Mouse (Mus musculus): ENCODE measurements around the gene Lyg2.

Lyg2 gene

DNA sequence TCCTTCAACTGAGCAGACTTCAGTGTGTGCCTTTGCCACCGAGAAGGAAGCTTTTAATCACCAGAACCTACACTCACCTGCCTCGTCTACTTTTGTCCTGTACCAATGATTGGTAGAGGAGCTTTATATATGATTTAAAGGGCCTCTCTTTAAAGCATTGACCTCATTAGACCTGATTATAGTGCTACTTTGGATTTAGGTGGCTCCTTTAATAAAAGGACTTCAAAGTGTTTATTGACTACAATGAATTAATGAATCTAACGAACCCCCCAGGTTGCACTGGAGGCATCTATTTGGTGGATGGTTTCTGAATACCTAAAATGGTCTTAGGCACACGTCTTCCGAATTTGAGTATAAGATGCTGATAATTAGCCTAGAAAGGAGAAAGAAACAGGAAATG, at the start of gene Lyg2:
Lyg2 (minus strand) TSS at position 101 of the 400 bp plus-strand sequence.
- DNase-seq (ENCODE audit: low read depth, low spot score), result no peak

DNA sequence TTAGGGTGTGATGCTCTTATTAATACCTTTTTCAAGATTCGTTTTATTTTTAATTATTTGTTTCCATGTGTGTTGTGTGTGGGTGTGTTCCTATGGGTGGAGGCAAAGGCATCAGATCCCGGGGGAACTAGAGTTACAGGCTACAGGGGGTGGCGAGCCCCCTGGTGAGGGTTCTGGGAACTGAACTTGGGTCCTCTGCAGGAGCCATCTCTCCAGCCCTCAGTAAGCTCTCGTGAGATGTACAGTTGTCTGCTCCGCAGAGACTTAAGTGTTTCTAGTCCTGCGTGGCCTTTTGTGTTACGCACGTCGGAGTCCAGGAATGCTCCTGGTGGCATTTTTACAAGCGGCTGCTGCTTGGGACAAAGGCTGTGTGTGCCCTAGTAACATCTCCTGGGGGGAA, 49.3 kb upstream of the Lyg2 start:
- DNase-seq (ENCODE audit: low read depth, low spot score), result no peak

DNA sequence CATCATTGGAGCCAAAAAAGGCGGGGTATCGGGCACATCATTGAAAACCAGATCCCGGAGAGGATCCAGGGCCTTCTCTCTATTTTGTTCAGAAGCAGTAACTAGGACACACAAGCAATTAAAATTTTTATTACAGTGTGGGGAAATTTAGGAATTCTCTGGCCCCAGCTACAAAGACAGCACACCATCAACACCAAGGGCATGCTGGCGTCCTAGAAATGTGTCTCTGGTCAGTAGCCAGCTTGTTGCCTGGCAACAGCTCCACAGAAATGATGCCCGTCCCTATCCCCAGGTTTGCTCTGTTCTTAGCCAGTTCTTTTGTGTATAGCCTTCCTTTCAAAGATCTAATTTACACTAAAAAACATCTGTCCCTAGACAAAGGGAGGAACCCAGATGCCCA, 43.2 kb upstream of the Lyg2 start:
- no peak for DNase-seq (ENCODE audit: low read depth, low spot score)

DNA sequence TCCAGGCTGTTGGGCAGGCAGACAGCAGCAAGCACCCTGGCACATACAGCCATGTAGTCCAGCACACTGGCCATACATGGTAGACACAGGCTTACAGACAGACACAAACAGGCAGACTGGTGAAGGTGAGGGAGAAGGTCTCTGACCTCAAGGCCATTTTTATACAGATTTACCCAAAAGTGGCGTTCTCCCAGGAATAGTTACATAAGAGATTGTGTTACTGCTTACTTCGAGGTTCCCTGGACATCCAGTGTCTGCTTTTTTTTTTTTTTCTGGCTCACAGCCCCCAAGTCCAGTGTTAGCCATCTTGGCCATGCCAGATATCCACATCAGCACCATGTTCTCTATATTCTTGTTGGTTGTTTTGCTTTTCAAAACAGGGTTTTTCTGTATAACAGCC, 42.2 kb upstream of the Lyg2 start:
- no peak for DNase-seq (ENCODE audit: low read depth, low spot score)

DNA sequence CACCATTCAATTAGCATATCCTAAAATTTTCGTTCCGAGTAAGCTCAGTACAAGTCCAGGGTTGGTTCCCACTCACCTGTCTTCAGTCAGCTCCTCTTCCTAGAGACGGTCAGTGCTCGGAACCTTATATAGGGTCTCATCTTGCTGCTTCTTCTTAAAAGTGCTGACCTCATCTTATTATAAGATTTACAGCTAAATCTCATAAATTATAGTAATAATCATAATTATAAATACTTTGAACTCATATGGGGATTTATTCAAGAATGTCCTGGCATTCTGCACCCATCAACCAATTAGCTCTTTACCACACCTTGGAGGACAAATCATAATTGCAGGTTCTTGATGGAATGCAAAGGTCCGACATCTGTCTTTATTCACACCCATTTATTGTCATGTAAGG, 41.4 kb upstream of the Lyg2 start, which contains the start of gene Lyg1:
Lyg1 (minus strand) TSS at position 101 of the 400 bp plus-strand sequence.
- no peak for DNase-seq (ENCODE audit: low read depth, low spot score)

DNA sequence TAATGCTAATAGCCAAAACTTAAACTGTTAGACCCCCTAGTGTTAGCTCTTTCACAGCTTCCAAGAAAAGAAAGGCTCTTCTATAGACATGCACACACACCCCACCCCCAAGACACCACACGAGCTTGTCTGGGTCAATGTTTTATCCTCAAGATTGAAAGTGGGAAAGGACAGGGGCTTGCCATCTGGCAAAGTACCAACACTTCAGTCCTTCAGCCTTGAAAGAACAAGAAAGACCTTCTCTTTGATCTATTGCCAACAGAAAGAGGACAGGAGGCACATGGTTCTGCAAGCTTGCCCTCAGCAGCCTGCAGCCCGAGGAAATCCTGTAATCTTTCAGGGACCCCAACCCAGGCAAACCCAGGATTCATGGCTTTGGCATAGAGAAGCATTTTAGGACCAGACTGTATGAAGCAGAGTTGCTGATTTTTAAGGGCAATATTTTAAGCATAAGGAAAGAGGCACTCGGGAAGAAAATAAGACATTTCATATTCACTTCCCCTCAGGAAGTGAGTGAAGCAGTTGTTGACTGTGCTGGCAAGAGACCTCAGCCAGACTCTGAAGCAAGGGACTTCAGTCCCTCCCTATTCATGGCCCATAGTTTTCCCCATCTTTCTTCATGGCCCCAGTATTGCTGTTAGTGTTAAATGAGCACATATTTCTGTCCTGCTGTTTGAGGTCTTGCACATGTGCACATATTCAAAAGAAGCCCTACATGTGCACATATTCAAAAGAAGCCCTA, 40.6 kb upstream of the Lyg2 start:
- DNase-seq (ENCODE audit: low read depth, low spot score), result no peak

DNA sequence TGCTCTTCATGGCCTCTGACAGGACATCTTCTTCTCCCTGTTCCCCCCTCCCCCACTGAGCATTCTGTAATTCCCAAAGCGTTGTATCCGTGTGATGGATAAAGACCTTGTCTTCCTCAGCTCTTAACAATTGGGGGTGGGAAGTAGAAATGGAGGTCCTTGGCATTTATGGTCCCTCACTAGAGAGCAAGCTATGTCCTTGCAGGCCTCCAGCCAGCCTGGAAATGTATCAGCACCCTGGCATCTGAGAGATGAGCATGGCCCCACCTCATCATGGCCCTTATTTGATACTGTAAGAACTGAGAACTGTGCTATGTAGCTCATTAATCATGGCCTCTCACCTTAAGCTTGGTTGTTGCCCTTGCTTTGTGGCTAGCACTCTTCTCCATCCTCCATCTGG, 39.0 kb upstream of the Lyg2 start:
- DNase-seq (ENCODE audit: low read depth, low spot score), result no peak

DNA sequence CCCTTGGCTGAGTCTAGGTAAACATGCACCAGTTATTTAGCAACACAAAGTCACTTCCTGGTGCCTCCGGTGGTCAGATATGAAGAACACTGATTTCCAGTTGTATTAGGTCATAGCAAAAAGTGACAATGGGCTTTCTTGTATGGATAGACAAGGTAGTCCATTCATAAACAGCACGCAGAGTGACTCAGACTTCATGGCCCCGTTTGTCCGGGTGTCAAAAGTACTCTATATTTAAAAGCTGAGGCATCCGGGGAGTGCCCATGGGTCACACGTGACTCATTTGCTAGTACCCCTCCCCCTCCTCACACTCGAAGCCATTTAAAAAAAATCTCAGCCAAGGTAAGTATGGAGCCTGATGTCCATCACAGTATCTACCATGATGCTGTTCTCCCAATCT, 38.5 kb upstream of the Lyg2 start:
- DNase-seq (ENCODE audit: low read depth, low spot score), result no peak

DNA sequence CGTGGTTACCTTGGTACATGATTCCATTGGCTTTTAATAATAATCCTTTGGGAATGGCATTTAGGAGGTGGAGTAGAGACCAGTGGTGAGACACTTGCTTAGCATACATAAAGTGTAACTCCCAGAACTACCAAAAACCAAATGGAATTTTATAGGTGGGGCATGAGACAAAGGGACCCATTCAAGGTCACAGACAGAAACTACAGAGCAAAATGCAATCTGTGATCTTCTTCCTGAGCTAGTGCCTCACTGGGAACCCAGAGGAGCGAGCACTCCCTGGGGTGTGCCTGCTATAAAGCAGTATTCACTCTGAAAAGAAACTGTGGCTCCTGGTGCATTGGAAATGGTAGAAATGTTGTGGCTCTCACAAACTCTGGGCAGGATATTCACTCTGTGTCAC, 32.6 kb upstream of the Lyg2 start:
- no peak for DNase-seq (ENCODE audit: low read depth, low spot score)

DNA sequence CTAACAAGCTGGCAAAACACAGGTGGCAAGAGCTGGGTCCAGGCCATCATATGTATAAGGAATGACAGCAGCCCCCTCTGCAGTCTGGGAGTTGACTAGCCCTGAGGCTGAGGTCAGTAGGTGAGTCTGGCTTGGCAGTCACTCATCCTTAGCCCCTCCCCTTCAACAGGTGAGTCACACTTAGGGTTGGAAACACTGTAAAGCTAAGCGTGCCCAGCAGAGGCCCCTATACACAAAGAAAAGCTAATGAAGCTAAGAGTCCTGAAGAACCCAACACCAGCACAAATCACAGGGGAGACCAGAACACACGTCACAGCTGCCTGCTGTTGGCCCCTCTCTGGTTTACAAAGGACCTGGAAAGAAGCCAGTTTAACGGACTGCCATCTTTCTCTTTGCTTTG, 15.5 kb upstream of the Lyg2 start:
- DNase-seq (ENCODE audit: low read depth, low spot score), result peak; percentile 8

DNA sequence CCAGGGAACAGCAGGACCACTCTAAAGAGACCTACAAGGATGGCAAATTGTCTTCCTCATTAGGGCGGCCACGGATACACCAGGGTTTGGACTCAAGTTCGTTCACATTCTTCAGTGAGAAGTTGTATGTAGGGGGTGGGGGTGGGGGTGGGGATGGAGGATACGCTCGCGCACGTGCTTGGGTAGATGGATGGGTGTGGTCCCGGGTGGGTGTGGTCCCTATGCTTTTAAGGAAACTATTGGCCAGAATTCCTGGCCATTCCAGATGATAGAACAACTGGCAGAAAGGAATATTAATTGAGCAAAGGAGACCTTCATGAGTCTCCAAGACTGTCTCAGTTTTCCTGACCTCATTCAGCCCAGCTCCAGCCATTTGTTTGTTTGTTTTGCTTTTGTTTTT, 9.7 kb upstream of the Lyg2 start:
- no peak for DNase-seq (ENCODE audit: low read depth, low spot score)

DNA sequence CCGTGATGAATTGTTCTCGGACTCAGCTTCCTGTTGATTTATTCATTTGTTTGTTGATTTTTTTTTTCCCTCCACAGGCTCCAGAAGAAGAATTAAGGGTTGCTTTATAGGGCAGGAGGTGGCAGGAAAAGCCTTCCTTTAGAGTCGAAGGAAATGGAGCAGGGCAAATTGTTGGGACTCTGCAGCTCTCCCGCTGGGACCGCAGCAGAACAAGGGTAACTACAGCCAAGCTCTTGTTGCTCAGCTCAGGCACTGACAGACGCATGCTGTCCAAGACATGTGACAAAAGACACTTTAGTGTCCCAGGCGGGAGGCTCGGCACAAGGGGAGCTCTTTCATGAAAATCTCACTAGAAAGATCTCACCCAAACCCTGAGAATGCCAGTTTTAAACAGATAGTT, 6.2 kb upstream of the Lyg2 start:
- DNase-seq (ENCODE audit: low read depth, low spot score), result no peak

DNA sequence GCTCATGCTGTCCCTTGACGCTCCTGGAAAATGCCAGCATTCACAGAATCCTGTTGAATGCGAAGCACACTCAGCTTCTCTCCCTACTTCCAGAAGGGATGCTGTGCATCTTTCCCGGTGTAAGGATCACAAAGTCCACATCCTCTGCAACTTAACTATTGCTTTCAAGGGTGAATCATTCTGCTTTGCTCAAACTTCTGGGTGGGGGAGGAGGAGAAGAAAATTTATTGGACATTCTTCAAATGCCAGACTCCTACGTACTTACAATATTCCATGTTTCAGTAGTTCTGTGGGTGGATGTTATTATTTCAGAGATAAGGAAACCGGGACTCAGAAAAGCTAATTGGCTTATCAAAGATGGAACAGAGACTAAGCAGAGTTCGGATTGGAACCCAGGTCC, 1.8 kb upstream of the Lyg2 start:
- no peak for DNase-seq (ENCODE audit: low read depth, low spot score)

DNA sequence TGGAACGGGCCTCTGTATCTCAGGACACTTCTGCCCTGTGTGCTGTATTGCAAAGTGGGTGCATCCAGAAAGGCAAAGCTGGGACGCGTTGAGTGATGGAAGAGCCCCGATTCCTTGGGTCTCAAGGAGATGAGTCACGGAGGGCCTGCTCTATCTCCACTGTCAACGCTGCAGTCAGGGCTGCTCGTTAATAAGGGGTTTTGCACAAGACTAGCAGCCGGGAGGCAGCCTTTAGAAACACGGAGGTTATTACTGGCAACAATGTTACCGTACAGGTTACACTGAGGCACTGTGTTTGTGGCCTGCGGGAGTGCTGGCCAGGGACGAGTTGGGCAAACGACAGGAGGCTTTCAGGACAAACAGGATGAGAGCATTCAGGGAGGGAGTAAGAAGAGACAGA, 1.4 kb upstream of the Lyg2 start:
- no peak for DNase-seq (ENCODE audit: low read depth, low spot score)

DNA sequence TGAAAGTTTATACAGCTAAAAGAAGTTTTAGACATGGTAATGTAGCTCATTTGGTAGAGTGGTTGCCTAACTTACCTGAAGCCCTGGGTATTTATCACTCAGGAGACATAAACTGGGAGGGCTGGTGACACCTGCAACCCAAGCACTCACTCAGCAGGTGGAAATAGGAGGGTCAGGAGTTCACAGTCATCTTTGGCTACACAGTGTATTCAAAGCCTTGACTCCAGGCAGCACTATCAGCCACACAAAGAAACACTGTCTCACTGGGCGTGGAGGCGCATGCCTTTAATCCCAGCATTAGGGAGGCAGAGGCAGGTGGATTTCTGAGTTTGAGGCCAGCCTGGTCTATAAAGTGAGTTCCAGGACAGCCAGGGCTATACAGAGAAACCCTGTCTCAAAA, 3.5 kb downstream of the Lyg2 start:
- DNase-seq (ENCODE audit: low read depth, low spot score), result no peak

DNA sequence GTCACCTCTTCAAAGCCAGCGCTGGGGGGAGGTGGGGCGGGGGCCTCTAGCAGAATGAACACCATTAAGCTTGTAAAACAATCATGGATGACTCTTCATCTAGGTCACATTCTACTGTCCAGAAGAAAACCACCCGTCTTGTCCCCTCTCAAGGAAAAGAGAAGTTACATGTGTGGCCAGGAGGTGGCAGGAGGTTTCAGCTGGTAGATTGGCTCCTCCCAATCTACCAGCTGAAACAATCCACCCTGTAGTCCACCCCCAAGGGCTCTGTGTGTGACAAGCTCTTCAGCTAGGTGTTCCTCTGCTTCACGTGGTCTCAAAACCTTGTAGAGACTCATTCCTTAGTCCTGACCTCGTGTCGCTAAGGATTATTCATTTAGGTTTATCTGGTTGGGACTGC, 13.1 kb downstream of the Lyg2 start:
- DNase-seq (ENCODE audit: low read depth, low spot score), result no peak

DNA sequence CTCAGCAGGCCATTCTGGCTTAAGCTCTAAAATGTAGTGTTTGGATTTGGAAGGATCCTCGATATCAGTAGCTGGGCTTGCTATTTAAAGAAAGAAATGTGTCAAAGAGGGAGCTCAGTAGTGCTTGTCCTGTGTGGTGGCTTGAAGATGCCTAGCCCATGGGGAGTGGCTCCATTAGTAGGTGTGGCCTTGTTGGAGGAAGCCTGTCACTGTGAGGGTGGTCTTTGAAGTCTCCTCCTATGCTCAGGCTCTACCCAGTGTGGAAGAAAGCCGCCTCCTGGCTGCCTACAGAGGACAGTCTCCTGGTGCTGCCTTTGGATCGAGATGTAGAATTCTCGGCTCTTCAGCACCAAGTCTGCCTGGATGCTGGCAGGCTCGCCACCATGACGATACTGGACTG, 16.0 kb downstream of the Lyg2 start:
- DNase-seq (ENCODE audit: low read depth, low spot score), result no peak

DNA sequence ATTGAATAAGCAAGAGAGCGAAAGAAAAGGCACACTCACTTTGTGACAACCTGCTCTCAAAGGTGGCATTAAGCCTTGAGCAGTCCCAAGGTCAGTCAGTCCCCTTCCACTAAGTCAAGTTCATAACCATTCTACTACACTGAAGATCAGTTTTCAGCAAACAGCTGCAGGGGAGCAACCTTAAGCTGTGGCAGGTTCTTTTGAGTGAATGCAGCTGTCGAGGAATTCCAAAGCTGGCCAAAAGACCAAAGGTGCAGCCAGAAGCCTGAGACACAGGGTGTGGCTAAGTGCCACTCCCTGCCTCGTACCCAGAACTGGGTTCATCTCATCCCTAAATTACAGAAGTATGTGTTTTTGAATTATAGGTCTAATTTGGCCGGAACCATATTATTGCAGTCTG, 16.5 kb downstream of the Lyg2 start:
- no peak for DNase-seq (ENCODE audit: low read depth, low spot score)

DNA sequence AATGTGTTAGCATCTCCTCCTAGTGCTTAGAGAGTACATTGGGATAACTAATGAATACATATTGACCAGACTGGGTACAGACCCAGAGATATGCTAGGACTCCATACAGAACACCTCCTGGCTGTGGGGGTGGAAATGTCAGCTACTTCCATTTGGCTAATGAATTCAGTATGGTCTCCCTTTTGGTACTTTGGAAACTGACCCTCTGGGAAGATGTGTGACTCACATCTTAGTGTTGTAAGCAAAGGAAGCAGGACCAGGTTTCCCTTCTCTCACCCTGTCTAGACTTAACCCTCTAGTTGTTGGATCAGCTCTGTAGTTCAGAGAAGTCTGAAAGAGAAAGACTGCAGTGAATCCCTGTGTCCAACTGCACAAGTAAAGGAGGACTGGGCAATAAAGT, 21.7 kb downstream of the Lyg2 start:
- no peak for DNase-seq (ENCODE audit: low read depth, low spot score)

DNA sequence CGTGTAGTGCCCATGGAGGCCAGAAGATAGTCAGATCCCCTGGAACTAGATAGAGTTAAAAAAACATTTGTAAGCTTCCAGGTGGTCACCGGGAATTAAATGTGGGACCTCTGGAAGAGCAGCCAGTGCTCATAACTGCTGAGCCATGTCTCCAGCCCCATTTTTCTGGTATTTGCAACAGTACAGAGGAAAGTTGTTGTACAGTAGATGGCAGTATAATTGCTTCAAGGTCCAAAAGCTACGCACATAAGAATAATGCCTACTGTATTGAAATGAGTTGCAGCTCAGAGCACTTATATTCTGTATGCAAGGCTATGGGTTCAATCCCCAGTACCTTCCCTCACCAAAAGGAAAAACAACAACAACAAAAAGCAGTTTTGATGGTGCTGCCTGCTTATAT, 24.9 kb downstream of the Lyg2 start:
- no peak for DNase-seq (ENCODE audit: low read depth, low spot score)

DNA sequence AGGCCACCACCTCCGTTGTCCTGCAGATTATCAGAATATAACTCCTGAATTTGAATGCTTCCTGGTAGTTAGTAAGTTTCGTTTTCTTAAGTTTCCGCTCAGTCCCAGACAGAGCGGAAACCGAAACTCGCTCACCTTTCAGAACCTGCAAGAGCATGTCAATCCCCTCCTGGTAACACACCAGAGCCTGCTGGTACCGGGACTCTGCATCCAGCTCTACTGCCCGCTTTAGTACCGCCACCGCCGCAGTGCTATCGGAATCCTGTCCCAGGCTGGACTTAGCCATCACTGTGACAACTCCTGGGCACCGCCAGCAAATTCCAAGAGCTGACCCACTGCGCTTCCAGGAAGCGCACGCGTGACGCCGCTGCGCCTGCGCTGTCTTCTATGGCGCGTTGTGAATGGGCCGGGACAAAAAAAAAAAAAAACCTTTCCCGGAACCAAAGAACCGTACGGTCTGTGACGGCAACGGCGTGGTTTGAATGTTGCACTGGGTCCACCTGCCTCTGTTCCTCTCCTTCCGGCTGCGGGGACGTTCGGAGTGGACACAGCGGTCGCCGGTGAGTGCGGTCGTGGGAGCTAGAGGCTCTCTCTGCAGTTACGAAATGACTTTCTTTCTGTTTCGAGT, 26.2 kb downstream of the Lyg2 start, which contains the start of the genes Mitd1 and Mrpl30:
Mitd1 (minus strand) TSS at position 387 of the 628 bp plus-strand sequence.
Mrpl30 (plus strand) TSS at position 453 of the 628 bp plus-strand sequence.
- peak; percentile 96 for DNase-seq (ENCODE audit: low read depth, low spot score)

DNA sequence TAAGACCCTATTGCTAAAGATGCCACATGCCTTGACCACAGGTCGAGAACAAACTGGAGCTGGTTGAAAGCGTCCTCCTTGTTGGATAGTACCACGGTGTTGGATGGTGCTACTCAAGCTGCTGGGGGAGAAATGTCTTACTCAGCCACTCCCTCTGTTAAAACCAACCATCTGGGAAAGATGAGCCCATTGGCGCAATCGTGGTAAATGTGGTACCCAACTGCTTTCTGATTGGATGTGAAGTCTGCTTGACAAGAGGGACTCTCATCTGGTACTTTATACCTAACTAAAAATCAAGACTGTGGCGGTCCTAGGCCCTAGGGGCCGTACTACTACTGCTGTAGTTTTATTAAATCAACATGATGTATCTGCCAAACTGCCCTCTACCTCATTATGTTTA, 27.1 kb downstream of the Lyg2 start:
- no peak for DNase-seq (ENCODE audit: low read depth, low spot score)

DNA sequence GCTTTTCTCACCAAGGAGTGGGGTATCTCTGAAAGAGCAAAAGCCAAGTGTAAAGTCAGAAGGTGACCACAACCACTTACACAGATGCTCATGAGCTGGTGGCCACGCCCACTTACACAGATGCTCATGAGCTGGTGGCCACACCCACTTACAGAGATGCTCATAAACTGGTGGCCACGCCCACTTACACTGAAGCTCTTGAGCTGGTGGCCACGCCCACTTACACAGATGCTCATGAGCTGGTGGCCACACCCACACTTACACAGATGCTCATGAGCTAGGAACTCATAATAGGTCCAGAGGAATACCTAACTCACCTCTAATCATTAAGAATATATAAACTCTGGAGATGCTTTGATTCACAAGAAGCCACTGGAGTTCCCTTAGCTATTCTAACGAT, 31.8 kb downstream of the Lyg2 start:
- DNase-seq (ENCODE audit: low read depth, low spot score), result no peak

All from forelimb bud, embryonic 11.5 days (tissue).